Mouse (Mus musculus): ENCODE measurements around the gene Homez.

GRCm38 (mm10) chr14:54813991-54814390 is 56.8 kb downstream of the Homez start, which contains the start of gene Rnf212b:
- no peak for TF ChIP-seq CTCF (IDR thresholded peaks at IDR 0.05; ENCODE audit: borderline replicate concordance, control insufficient read depth, extremely low read depth, insufficient read depth, low read length, poor library complexity)
- no peak for TF ChIP-seq POLR2A (IDR thresholded peaks at IDR 0.05; ENCODE audit: control insufficient read depth, extremely low read depth, insufficient read depth, low read length, poor library complexity)

Measured in thymus, adult 2 months (tissue).